Mouse (Mus musculus): ENCODE data around the gene Slc39a8.

- TF ChIP-seq POLR2A (IDR thresholded peaks at IDR 0.05; ENCODE audit: low read depth, low read length): no peak
- no peak for TF ChIP-seq CTCF (IDR thresholded peaks at IDR 0.05; ENCODE audit: borderline replicate concordance, insufficient read depth, low read length)
These were observed 47.2 kb downstream of the Slc39a8 start for GRCm38 (mm10) chr3:135872325-135872724.
